Mouse (Mus musculus): Measurements from ENCODE around the gene Vmn1r166. TPM values are rescaled to one million over a fixed set of nuclear protein-coding genes. Genes with fewer than 3 reads are reported as not detected.
"Not testable (repeated sequence)": the region's sequence is repeated elsewhere in the genome, so short reads cannot be mapped to it uniquely, and the experiment has no call there.

Vmn1r166 gene
- not detected in 2 replicates for polyA plus RNA-seq (2015; fragmentation: Nextera tagmentation; extraction: Ambion mirVana)

- H3K4me2 ChIP-seq (replicated peaks); H3K4me3 ChIP-seq; H3K9ac ChIP-seq; H3K9me3 ChIP-seq; H3K27me3 ChIP-seq; ATAC-seq (ENCODE audit: low FRiP score, low read depth); H3K36me3 ChIP-seq; H3K4me1 ChIP-seq; H3K27ac ChIP-seq: not testable (repeated sequence)
- no CpG with 5 or more reads among the region's 2 CpGs for WGBS
Observed at GRCm38 (mm10) chr7:23251582-23251981, at the start of gene Vmn1r166. Gene Vmn1r166, minus strand, starts transcription at chr7:23251682.

- 87% methylated on average over 3 of the region's 3 CpGs for WGBS
- not testable (repeated sequence) for ATAC-seq (ENCODE audit: low FRiP score, low read depth)
Observed at GRCm38 (mm10) chr7:23300892-23301291, 49.4 kb upstream of the Vmn1r166 start, which contains the start of gene Nlrp4e. Gene Nlrp4e, plus strand, starts transcription at chr7:23301192.

GRCm38 (mm10) chr7:23278800-23279199 lies 27.3 kb upstream of the Vmn1r166 start, which contains the start of gene Gm6902:
Gene Gm6902, minus strand, starts transcription at chr7:23278900.
- not testable (repeated sequence) for H3K9ac ChIP-seq; H3K27me3 ChIP-seq; H3K36me3 ChIP-seq; H3K4me2 ChIP-seq (replicated peaks); ATAC-seq (ENCODE audit: low FRiP score, low read depth); H3K9me3 ChIP-seq; H3K4me1 ChIP-seq; H3K27ac ChIP-seq; H3K4me3 ChIP-seq
- WGBS, result no CpG with 5 or more reads among the region's 2 CpGs

More at GRCm38 (mm10) chr7:23300892-23301291, 49.4 kb upstream of the Vmn1r166 start, which contains the start of gene Nlrp4e:
- not testable (repeated sequence) for H3K4me1 ChIP-seq; H3K4me2 ChIP-seq (replicated peaks); H3K27me3 ChIP-seq; H3K4me3 ChIP-seq; H3K9ac ChIP-seq; H3K27ac ChIP-seq; H3K36me3 ChIP-seq
- peaks cover 27% of the 10 kb centered on the region for H3K9me3 ChIP-seq

GRCm38 (mm10) chr7:23217032-23217431 lies 34.5 kb downstream of the Vmn1r166 start, which contains the start of gene Vmn1r165:
Gene Vmn1r165, plus strand, starts transcription at chr7:23217332.
- H3K4me2 ChIP-seq (replicated peaks); ATAC-seq (ENCODE audit: low FRiP score, low read depth); H3K9ac ChIP-seq; H3K4me3 ChIP-seq; H3K9me3 ChIP-seq; H3K4me1 ChIP-seq; H3K36me3 ChIP-seq; H3K27me3 ChIP-seq; H3K27ac ChIP-seq: not testable (repeated sequence)
- WGBS, result no CpG with 5 or more reads among the region's 3 CpGs

Other genes starting within 250 kb of the Vmn1r166 start
- not detected in 2 replicates for gene Gm4216, start 231.8 kb downstream of the Vmn1r166 start, polyA plus RNA-seq (2015; fragmentation: Nextera tagmentation; extraction: Ambion mirVana)
- not detected in 2 replicates for gene Vmn1r163, start 196.1 kb downstream of the Vmn1r166 start, polyA plus RNA-seq (2015; fragmentation: Nextera tagmentation; extraction: Ambion mirVana)
- not detected in 2 replicates for gene Gm8720, start 184.2 kb downstream of the Vmn1r166 start, polyA plus RNA-seq (2015; fragmentation: Nextera tagmentation; extraction: Ambion mirVana)
- gene Gm10662, start 107.2 kb downstream of the Vmn1r166 start, polyA plus RNA-seq (2015; fragmentation: Nextera tagmentation; extraction: Ambion mirVana), result not detected in 2 replicates
- not detected in 2 replicates for gene Vmn1r165, start 34.4 kb downstream of the Vmn1r166 start, polyA plus RNA-seq (2015; fragmentation: Nextera tagmentation; extraction: Ambion mirVana)
- not detected in 2 replicates for gene Gm6902, start 27.2 kb upstream of the Vmn1r166 start, polyA plus RNA-seq (2015; fragmentation: Nextera tagmentation; extraction: Ambion mirVana)
- gene Nlrp4e, start 49.5 kb upstream of the Vmn1r166 start, polyA plus RNA-seq (2015; fragmentation: Nextera tagmentation; extraction: Ambion mirVana), result not detected in 2 replicates
- 0.05 TPM in 1 of 2 replicates, not detected in the other for gene Nlrp5, start 134.2 kb upstream of the Vmn1r166 start, polyA plus RNA-seq (2015; fragmentation: Nextera tagmentation; extraction: Ambion mirVana)

Measured in limb, embryonic 13.5 days (tissue).